ENCODE assay signal across 6 mouse cellular contexts in genomic region chr12:92801121-92801520, GRCm38 (mm10).
"Had no signal": no experiment of that assay in that cellular context is flagged by ENCODE, and none has a peak within 500 bp of the region (broad histone marks: within the 10 kb centered on the region; RNA-seq: fewer than 3 reads in every experiment).

No protein-coding gene starts in this region.

- DNase-seq: kidney, adult 2 months; kidney, postnatal 25 days; lung, adult 18-20 months; midbrain, embryonic 14.5 days; thymus, adult 2 months; thymus, postnatal 25 days had no signal
